Mouse (Mus musculus) forebrain, embryonic 15.5 days (tissue): Measurements from ENCODE around the gene Dupd1. TPM values are rescaled to one million over a fixed set of nuclear protein-coding genes. Genes with fewer than 3 reads are reported as not detected.
"Not testable (repeated sequence)": the region's sequence is repeated elsewhere in the genome, so short reads cannot be mapped to it uniquely, and the experiment has no call there.

ENCODE experiments used
- ATAC-seq: fragments of 200-750 bp; cut with Nextera tagmentation; replicated peaks from 2 replicates; pipeline ENCODE4 v1.8.0; 2017; ENCODE audit warnings: mild to moderate bottlenecking, moderate TSS enrichment, moderate library complexity
- H3K27ac ChIP-seq: fragments of 300-500 bp; sonication (generic); replicated peaks from 2 replicates; pipeline ENCODE4 v1.5.1; 2015; ENCODE audit warnings: mild to moderate bottlenecking, inconsistent platforms
- H3K27me3 ChIP-seq: fragments of 300-500 bp; sonication (generic); 2 replicates; pipeline ENCODE4 v1.6.1; 2015; ENCODE audit warnings: inconsistent platforms
- H3K36me3 ChIP-seq: fragments of 300-500 bp; sonication (generic); 2 replicates; pipeline ENCODE4 v1.6.1; 2015; ENCODE audit warnings: mild to moderate bottlenecking, inconsistent platforms
- H3K4me1 ChIP-seq: fragments of 300-500 bp; sonication (generic); 2 replicates; pipeline ENCODE4 v1.6.1; 2015; ENCODE audit warnings: inconsistent platforms
- H3K4me2 ChIP-seq: fragments of 300-500 bp; sonication (generic); replicated peaks from 2 replicates; pipeline ENCODE4 v1.6.1; 2015; ENCODE audit warnings: mild to moderate bottlenecking, inconsistent platforms
- H3K4me3 ChIP-seq: fragments of 300-500 bp; sonication (generic); 2 replicates; pipeline ENCODE4 v1.5.1; 2015; ENCODE audit warnings: mild to moderate bottlenecking, inconsistent platforms
- H3K9ac ChIP-seq: fragments of 300-500 bp; sonication (generic); replicated peaks from 2 replicates; pipeline ENCODE4 v1.6.1; 2015; ENCODE audit warnings: mild to moderate bottlenecking, inconsistent platforms
- H3K9me3 ChIP-seq: fragments of 300-500 bp; sonication (generic); 2 replicates; pipeline ENCODE4 v1.6.1; 2016; ENCODE audit warnings: inconsistent platforms
- WGBS: fragments of 180-500 bp; shearing (Covaris S2); methylation state at CpG from one replicate; pipeline ENCODE4 v1.1.7; 2015; ENCODE audit warnings: mixed read lengths; 5-methylcytosine and 5-hydroxymethylcytosine counted together
- polyA plus RNA-seq: library from polyadenylated mRNA; unstranded; fragments of >200 nt; fragmentation: Nextera tagmentation; extraction: Ambion mirVana; gene quantifications from 2 replicates; pipeline ENCODE4 v1.2.1, GENCODE M21; 2015

Dupd1 gene
- polyA plus RNA-seq, 1 experiment from 2014 or later, result not detected

- WGBS, result 83% methylated on average over 10 of the region's 10 CpGs
- no peak overlapping the region for H3K4me2 ChIP-seq
- no peak for ATAC-seq
These were observed 28.8 kb downstream of the Dupd1 start for GRCm38 (mm10) chr14:21685411-21686146.

GRCm38 (mm10) chr14:21683834-21684233 lies 30.5 kb downstream of the Dupd1 start:
- Histone ChIP-seq H3K4me2 (no peak overlapping the region), H3K4me1 (peaks cover 30% of the 10 kb centered on the region), H3K27ac (no peak overlapping the region), H3K36me3 (no peaks in the 10 kb centered on the region), H3K4me3 (no peak overlapping the region), H3K9ac (no peak overlapping the region), H3K9me3 (no peaks in the 10 kb centered on the region), H3K27me3 (no peaks in the 10 kb centered on the region)
- 86% methylated on average over 4 of the region's 4 CpGs for WGBS
- no peak for ATAC-seq

More at GRCm38 (mm10) chr14:21685411-21686146, 28.8 kb downstream of the Dupd1 start:
- no peaks in the 10 kb centered on the region for H3K36me3 ChIP-seq
- H3K9me3 ChIP-seq, result no peaks in the 10 kb centered on the region
- H3K9ac ChIP-seq, result no peak overlapping the region
- H3K4me1 ChIP-seq, result peaks cover 21% of the 10 kb centered on the region
- H3K27ac ChIP-seq, result no peak overlapping the region
- no peak overlapping the region for H3K4me3 ChIP-seq
- H3K27me3 ChIP-seq, result no peaks in the 10 kb centered on the region

- no peaks in the 10 kb centered on the region for H3K27me3 ChIP-seq
- ATAC-seq, result peak; percentile 17; the same call in 1 of the 2 replicates
These were observed 31.7 kb downstream of the Dupd1 start for GRCm38 (mm10) chr14:21682681-21683129.

GRCm38 (mm10) chr14:21679631-21680201 lies 34.7 kb downstream of the Dupd1 start:
- H3K36me3 ChIP-seq, result no peaks in the 10 kb centered on the region
- ATAC-seq, result no peak
- H3K4me2 ChIP-seq, result no peak overlapping the region
- H3K9ac ChIP-seq, result no peak overlapping the region
- H3K27ac ChIP-seq, result no peak overlapping the region
- H3K9me3 ChIP-seq, result no peaks in the 10 kb centered on the region
- 27% methylated on average over 8 of the region's 8 CpGs for WGBS
- no peaks in the 10 kb centered on the region for H3K27me3 ChIP-seq
- H3K4me1 ChIP-seq, result peaks cover 19% of the 10 kb centered on the region
- H3K4me3 ChIP-seq, result no peak overlapping the region

More at GRCm38 (mm10) chr14:21682681-21683129, 31.7 kb downstream of the Dupd1 start:
- H3K27ac ChIP-seq, result 0 out of 2 replicates have a peak overlapping the region, but pooled peaks have one; percentile 45
- H3K4me3 ChIP-seq, result no peak overlapping the region
- under 1% methylated on average over 9 of the region's 9 CpGs for WGBS
- peak overlapping the region; percentile 39 for H3K4me2 ChIP-seq
- no peak overlapping the region for H3K9ac ChIP-seq
- H3K4me1 ChIP-seq, result peaks cover 30% of the 10 kb centered on the region
- H3K36me3 ChIP-seq, result no peaks in the 10 kb centered on the region
- H3K9me3 ChIP-seq, result no peaks in the 10 kb centered on the region

GRCm38 (mm10) chr14:21678509-21679285 lies 35.7 kb downstream of the Dupd1 start:
- H3K4me2 ChIP-seq, result no peak overlapping the region
- H3K4me1 ChIP-seq, result peaks cover 19% of the 10 kb centered on the region
- H3K4me3 ChIP-seq, result no peak overlapping the region
- H3K9ac ChIP-seq, result no peak overlapping the region
- no peaks in the 10 kb centered on the region for H3K9me3 ChIP-seq
- no peak for ATAC-seq
- H3K27me3 ChIP-seq, result no peaks in the 10 kb centered on the region
- H3K36me3 ChIP-seq, result no peaks in the 10 kb centered on the region; the same call in 1 of the 2 replicates
- no peak overlapping the region for H3K27ac ChIP-seq
- WGBS, result 45% methylated on average over 7 of the region's 7 CpGs

- H3K27ac ChIP-seq, result no peak overlapping the region
- H3K9ac ChIP-seq, result no peak overlapping the region
These were observed 38.2 kb downstream of the Dupd1 start for GRCm38 (mm10) chr14:21676223-21676622.

GRCm38 (mm10) chr14:21674471-21674870 lies 39.9 kb downstream of the Dupd1 start:
- H3K27ac ChIP-seq, result no peak overlapping the region
- peaks cover 11% of the 10 kb centered on the region; the same call in 1 of the 2 replicates for H3K4me1 ChIP-seq
- 46% methylated on average over 5 of the region's 5 CpGs for WGBS
- no peaks in the 10 kb centered on the region for H3K9me3 ChIP-seq
- no peak overlapping the region for H3K9ac ChIP-seq
- no peaks in the 10 kb centered on the region for H3K27me3 ChIP-seq
- no peak overlapping the region for H3K4me2 ChIP-seq
- peaks cover 9% of the 10 kb centered on the region for H3K36me3 ChIP-seq
- H3K4me3 ChIP-seq, result no peak overlapping the region
- no peak for ATAC-seq

More at GRCm38 (mm10) chr14:21676223-21676622, 38.2 kb downstream of the Dupd1 start:
- Histone ChIP-seq H3K9me3 (no peaks in the 10 kb centered on the region), H3K36me3 (no peaks in the 10 kb centered on the region; the same call in 1 of the 2 replicates), H3K4me2 (no peak overlapping the region), H3K4me3 (no peak overlapping the region), H3K27me3 (no peaks in the 10 kb centered on the region), H3K4me1 (peaks cover 13% of the 10 kb centered on the region; the same call in 1 of the 2 replicates)
- no peak for ATAC-seq
- 85% methylated on average over 2 of the region's 2 CpGs for WGBS

- no peak overlapping the region for H3K4me2 ChIP-seq
- no peak overlapping the region for H3K27ac ChIP-seq
- H3K27me3 ChIP-seq, result no peaks in the 10 kb centered on the region
- peaks cover 22% of the 10 kb centered on the region for H3K36me3 ChIP-seq
- ATAC-seq, result no peak
- no peak overlapping the region for H3K4me3 ChIP-seq
- 76% methylated on average over 4 of the region's 4 CpGs for WGBS
- H3K9ac ChIP-seq, result no peak overlapping the region
- peaks cover 9% of the 10 kb centered on the region; the same call in 1 of the 2 replicates for H3K4me1 ChIP-seq
- H3K9me3 ChIP-seq, result no peaks in the 10 kb centered on the region
These were observed 41.3 kb downstream of the Dupd1 start for GRCm38 (mm10) chr14:21673100-21673499.

GRCm38 (mm10) chr14:21670422-21671006 lies 43.9 kb downstream of the Dupd1 start:
- peak; percentile 14; the same call in 1 of the 2 replicates for ATAC-seq
- 81% methylated on average over 15 of the region's 15 CpGs for WGBS
- not testable (repeated sequence) for H3K9ac ChIP-seq, H3K4me2 ChIP-seq, H3K27me3 ChIP-seq, H3K4me1 ChIP-seq, H3K4me3 ChIP-seq, H3K9me3 ChIP-seq
- H3K27ac ChIP-seq, result peak overlapping the region; percentile 31; the same call in 1 of the 2 replicates
- H3K36me3 ChIP-seq, result peaks cover 40% of the 10 kb centered on the region

- Histone ChIP-seq H3K4me1 (peaks cover 9% of the 10 kb centered on the region; the same call in 1 of the 2 replicates), H3K4me3 (no peak overlapping the region), H3K27ac (0 out of 2 replicates have a peak overlapping the region, but pooled peaks have one; percentile 31), H3K4me2 (no peak overlapping the region), H3K27me3 (no peaks in the 10 kb centered on the region), H3K9me3 (no peaks in the 10 kb centered on the region), H3K9ac (no peak overlapping the region), H3K36me3 (peaks cover 46% of the 10 kb centered on the region)
- ATAC-seq, result peak; percentile 23; the same call in 1 of the 2 replicates
- 80% methylated on average over 11 of the region's 11 CpGs for WGBS
These were observed 44.5 kb downstream of the Dupd1 start for GRCm38 (mm10) chr14:21669633-21670421.

GRCm38 (mm10) chr14:21669218-21669617 lies 45.2 kb downstream of the Dupd1 start:
- H3K27ac ChIP-seq, result no peak overlapping the region
- WGBS, result 89% methylated on average over 11 of the region's 11 CpGs
- no peak overlapping the region for H3K4me2 ChIP-seq
- H3K4me3 ChIP-seq, result no peak overlapping the region
- no peaks in the 10 kb centered on the region for H3K9me3 ChIP-seq
- peaks cover 5% of the 10 kb centered on the region; the same call in 1 of the 2 replicates for H3K4me1 ChIP-seq
- peaks cover 52% of the 10 kb centered on the region for H3K36me3 ChIP-seq
- no peaks in the 10 kb centered on the region for H3K27me3 ChIP-seq
- H3K9ac ChIP-seq, result no peak overlapping the region
- ATAC-seq, result no peak
